Mouse (Mus musculus) forebrain, embryonic 12.5 days (tissue): ENCODE data around the gene Syngap1. TPM values are rescaled to one million over a fixed set of nuclear protein-coding genes. Genes with fewer than 3 reads are reported as not detected.

Experiments
- ATAC-seq: fragments of 200-750 bp; cut with Nextera tagmentation; 2 replicates; pipeline ENCODE4 v1.8.0; 2017; ENCODE audit warnings: moderate TSS enrichment; ENCODE audit not compliant: low FRiP score
- H3K27ac ChIP-seq: fragments of 300-500 bp; sonication (generic); 2 replicates; pipeline ENCODE4 v1.5.1; 2016; ENCODE audit warnings: mild to moderate bottlenecking
- H3K27me3 ChIP-seq: fragments of 300-500 bp; sonication (generic); 2 replicates; pipeline ENCODE4 v1.6.1; 2016; ENCODE audit warnings: mild to moderate bottlenecking
- H3K36me3 ChIP-seq: fragments of 300-500 bp; sonication (generic); replicated peaks from 2 replicates; pipeline ENCODE4 v1.6.1; 2016; ENCODE audit warnings: mild to moderate bottlenecking
- H3K4me1 ChIP-seq: fragments of 300-500 bp; sonication (generic); 2 replicates; pipeline ENCODE4 v1.6.1; 2016
- H3K4me2 ChIP-seq: fragments of 300-500 bp; sonication (generic); 2 replicates; pipeline ENCODE4 v1.6.1; 2016; ENCODE audit warnings: mild to moderate bottlenecking, moderate library complexity
- H3K4me3 ChIP-seq: fragments of 300-500 bp; sonication (generic); replicated peaks from 2 replicates; pipeline ENCODE4 v1.5.1; 2016; ENCODE audit warnings: mild to moderate bottlenecking
- H3K9ac ChIP-seq: fragments of 300-500 bp; sonication (generic); 2 replicates; pipeline ENCODE4 v1.6.1; 2016; ENCODE audit warnings: mild to moderate bottlenecking
- H3K9me3 ChIP-seq: fragments of 300-500 bp; sonication (generic); 2 replicates; pipeline ENCODE4 v1.6.1; 2016
- WGBS: fragments of 180-500 bp; shearing (Covaris S2); methylation state at CpG from one replicate; pipeline ENCODE4 v1.1.7; 2016; 5-methylcytosine and 5-hydroxymethylcytosine counted together
- polyA plus RNA-seq: library from polyadenylated mRNA; unstranded; fragments of >200 nt; fragmentation: Nextera tagmentation; extraction: Ambion mirVana; gene quantifications from 2 replicates; pipeline ENCODE4 v1.2.1, GENCODE M21; 2016

Syngap1 gene
- polyA plus RNA-seq, 1 experiment from 2014 or later = 3.9 TPM

- Histone ChIP-seq H3K27me3 (0 out of 2 replicates have a peak, but pooled peaks cover 5% of the 10 kb centered on the region), H3K36me3 (peaks cover 15% of the 10 kb centered on the region), H3K9me3 (no peaks in the 10 kb centered on the region), H3K4me2 (peak overlapping the region; percentile 99), H3K4me1 (peaks cover 82% of the 10 kb centered on the region), H3K9ac (peak overlapping the region; percentile 69), H3K27ac (peak overlapping the region; percentile 93), H3K4me3 (peak overlapping the region; percentile 42)
- no peak for ATAC-seq
- 28% methylated on average over 7 of the region's 7 CpGs for WGBS
Measured at GRCm38 (mm10) chr17:26950560-26951288, 9.7 kb downstream of the Syngap1 start.

DNA sequence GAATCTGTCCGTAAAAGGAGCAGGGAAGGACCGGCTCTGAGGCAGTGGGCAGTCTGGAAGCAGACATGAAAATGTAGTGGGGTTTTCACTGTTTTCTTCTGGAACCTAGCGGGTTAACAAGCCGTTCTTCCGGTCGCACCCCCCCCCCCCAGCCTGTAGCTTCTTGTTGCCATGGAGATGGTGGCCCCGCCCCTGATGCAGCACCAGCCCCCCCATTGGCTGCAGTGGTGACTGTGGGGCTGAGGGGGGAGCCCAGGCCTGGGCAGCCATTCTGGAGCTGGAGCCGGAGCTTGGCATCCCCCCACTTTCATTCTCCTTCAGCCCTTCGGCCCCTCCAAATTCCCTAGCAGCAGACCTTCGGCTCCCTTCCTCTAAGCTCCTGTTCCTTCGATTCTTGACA, 10.4 kb downstream of the Syngap1 start:
- ATAC-seq = peak; percentile 69
- H3K9me3 ChIP-seq = no peaks in the 10 kb centered on the region
- H3K4me3 ChIP-seq = peak overlapping the region; percentile 42
- peaks cover 21% of the 10 kb centered on the region for H3K36me3 ChIP-seq
- H3K27ac ChIP-seq = peak overlapping the region; percentile 93
- 3% methylated on average over 11 of the region's 11 CpGs for WGBS
- H3K27me3 ChIP-seq = 0 out of 2 replicates have a peak, but pooled peaks cover 5% of the 10 kb centered on the region
- peak overlapping the region; percentile 99 for H3K4me2 ChIP-seq
- peak overlapping the region; percentile 69 for H3K9ac ChIP-seq
- H3K4me1 ChIP-seq = peaks cover 75% of the 10 kb centered on the region

- Histone ChIP-seq H3K9ac (peak overlapping the region; percentile 69), H3K4me1 (peaks cover 67% of the 10 kb centered on the region), H3K27me3 (0 out of 2 replicates have a peak, but pooled peaks cover 5% of the 10 kb centered on the region), H3K36me3 (peaks cover 29% of the 10 kb centered on the region), H3K4me3 (peak overlapping the region; percentile 42), H3K27ac (peak overlapping the region; percentile 93), H3K9me3 (no peaks in the 10 kb centered on the region), H3K4me2 (peak overlapping the region; percentile 99)
- 2% methylated on average over 23 of the region's 23 CpGs for WGBS
- ATAC-seq = no peak; the same call in 1 of the 2 replicates
Measured at GRCm38 (mm10) chr17:26951952-26952877, 11.2 kb downstream of the Syngap1 start.

GRCm38 (mm10) chr17:26953201-26953600, 12.1 kb downstream of the Syngap1 start:
- Histone ChIP-seq H3K9me3 (no peaks in the 10 kb centered on the region), H3K36me3 (peaks cover 39% of the 10 kb centered on the region), H3K27me3 (0 out of 2 replicates have a peak, but pooled peaks cover 5% of the 10 kb centered on the region), H3K4me3 (peak overlapping the region; percentile 42), H3K4me1 (peaks cover 59% of the 10 kb centered on the region), H3K9ac (peak overlapping the region; percentile 69), H3K4me2 (peak overlapping the region; percentile 99), H3K27ac (no peak overlapping the region)
- WGBS = 20% methylated on average over 6 of the region's 6 CpGs
- ATAC-seq = no peak

GRCm38 (mm10) chr17:26953726-26954125, 12.7 kb downstream of the Syngap1 start:
- H3K9ac ChIP-seq = peak overlapping the region; percentile 69; the same call in 1 of the 2 replicates
- H3K4me2 ChIP-seq = peak overlapping the region; percentile 99
- no peak overlapping the region for H3K27ac ChIP-seq
- peak overlapping the region; percentile 42 for H3K4me3 ChIP-seq
- no peak for ATAC-seq
- peaks cover 44% of the 10 kb centered on the region for H3K36me3 ChIP-seq
- WGBS = 24% methylated on average over 14 of the region's 16 CpGs
- peaks cover 55% of the 10 kb centered on the region for H3K4me1 ChIP-seq
- 0 out of 2 replicates have a peak, but pooled peaks cover 5% of the 10 kb centered on the region for H3K27me3 ChIP-seq
- H3K9me3 ChIP-seq = no peaks in the 10 kb centered on the region

GRCm38 (mm10) chr17:26956309-26956708, 15.3 kb downstream of the Syngap1 start:
- Histone ChIP-seq H3K4me2 (no peak overlapping the region), H3K27ac (no peak overlapping the region), H3K4me1 (peaks cover 29% of the 10 kb centered on the region), H3K36me3 (peaks cover 70% of the 10 kb centered on the region), H3K9ac (no peak overlapping the region), H3K4me3 (no peak overlapping the region), H3K9me3 (no peaks in the 10 kb centered on the region), H3K27me3 (0 out of 2 replicates have a peak, but pooled peaks cover 5% of the 10 kb centered on the region)
- 87% methylated on average over 5 of the region's 5 CpGs for WGBS
- ATAC-seq = no peak

DNA sequence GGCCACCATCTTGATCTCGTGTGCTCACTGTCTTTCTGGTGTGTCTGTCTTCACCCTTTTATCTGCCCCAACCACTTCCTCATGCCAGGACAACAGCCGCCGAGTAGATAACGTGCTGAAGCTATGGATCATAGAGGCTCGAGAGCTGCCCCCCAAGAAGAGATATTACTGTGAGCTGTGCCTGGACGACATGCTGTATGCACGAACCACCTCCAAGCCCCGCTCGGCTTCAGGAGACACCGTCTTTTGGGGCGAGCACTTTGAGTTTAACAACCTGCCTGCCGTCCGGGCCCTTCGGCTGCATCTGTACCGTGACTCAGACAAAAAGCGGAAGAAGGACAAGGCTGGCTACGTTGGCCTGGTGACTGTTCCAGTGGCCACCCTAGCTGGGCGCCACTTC, 15.8 kb downstream of the Syngap1 start:
- WGBS = 94% methylated on average over 18 of the region's 18 CpGs
- H3K4me1 ChIP-seq = peaks cover 23% of the 10 kb centered on the region
- no peak overlapping the region for H3K27ac ChIP-seq
- no peak overlapping the region for H3K4me3 ChIP-seq
- H3K9ac ChIP-seq = no peak overlapping the region
- H3K9me3 ChIP-seq = no peaks in the 10 kb centered on the region
- H3K4me2 ChIP-seq = no peak overlapping the region
- no peak for ATAC-seq
- H3K27me3 ChIP-seq = 0 out of 2 replicates have a peak, but pooled peaks cover 5% of the 10 kb centered on the region
- H3K36me3 ChIP-seq = peaks cover 76% of the 10 kb centered on the region

DNA sequence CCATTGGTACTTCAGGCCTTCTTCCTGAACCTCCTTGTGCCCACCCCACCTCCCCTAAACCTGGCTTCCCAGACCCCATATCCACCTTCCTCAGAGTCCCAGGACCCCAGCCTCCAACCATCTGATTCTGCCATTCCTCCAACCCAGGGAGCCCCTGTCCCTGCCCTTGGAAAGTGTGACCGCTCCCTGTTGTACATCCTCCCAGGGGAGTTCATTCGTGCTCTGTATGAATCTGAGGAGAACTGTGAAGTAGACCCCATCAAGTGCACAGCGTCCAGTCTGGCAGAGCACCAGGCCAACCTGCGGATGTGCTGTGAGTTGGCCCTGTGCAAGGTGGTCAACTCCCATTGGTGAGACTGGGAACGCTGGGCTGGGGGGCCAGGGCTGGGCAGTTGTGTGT, 16.8 kb downstream of the Syngap1 start:
- Histone ChIP-seq H3K36me3 (peaks cover 85% of the 10 kb centered on the region), H3K27ac (no peak overlapping the region), H3K9ac (no peak overlapping the region), H3K27me3 (0 out of 2 replicates have a peak, but pooled peaks cover 5% of the 10 kb centered on the region), H3K4me3 (no peak overlapping the region), H3K4me1 (peaks cover 13% of the 10 kb centered on the region), H3K9me3 (no peaks in the 10 kb centered on the region), H3K4me2 (no peak overlapping the region)
- ATAC-seq = no peak
- 94% methylated on average over 5 of the region's 5 CpGs for WGBS

- H3K9me3 ChIP-seq = no peaks in the 10 kb centered on the region
- H3K27ac ChIP-seq = no peak overlapping the region
- no peak for ATAC-seq
- H3K4me1 ChIP-seq = peaks cover 3% of the 10 kb centered on the region
- no peak overlapping the region for H3K9ac ChIP-seq
- 62% methylated on average over 5 of the region's 5 CpGs for WGBS
- no peak overlapping the region for H3K4me2 ChIP-seq
- H3K4me3 ChIP-seq = no peak overlapping the region
- no peaks in the 10 kb centered on the region for H3K27me3 ChIP-seq
- H3K36me3 ChIP-seq = peaks cover 93% of the 10 kb centered on the region
Measured at GRCm38 (mm10) chr17:26958880-26959279, 17.8 kb downstream of the Syngap1 start.

DNA sequence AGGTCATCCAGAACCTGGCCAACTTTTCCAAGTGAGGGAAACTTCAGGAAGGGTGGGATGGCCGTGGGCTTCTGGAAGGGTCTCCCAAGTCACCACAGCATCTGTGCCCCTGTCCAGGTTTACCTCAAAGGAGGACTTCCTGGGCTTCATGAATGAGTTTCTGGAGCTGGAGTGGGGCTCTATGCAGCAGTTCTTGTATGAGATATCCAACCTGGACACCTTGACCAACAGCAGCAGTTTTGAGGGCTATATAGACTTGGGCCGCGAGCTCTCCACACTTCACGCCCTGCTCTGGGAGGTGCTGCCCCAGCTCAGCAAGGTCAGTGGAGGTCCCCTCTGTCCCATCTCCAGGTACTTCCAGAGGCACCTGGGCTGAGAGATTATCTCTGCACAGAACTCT, 18.8 kb downstream of the Syngap1 start:
- ATAC-seq = no peak
- WGBS = 96% methylated on average over 4 of the region's 4 CpGs
- H3K27ac ChIP-seq = no peak overlapping the region
- peaks cover 97% of the 10 kb centered on the region for H3K36me3 ChIP-seq
- H3K4me3 ChIP-seq = no peak overlapping the region
- H3K4me2 ChIP-seq = no peak overlapping the region
- H3K9me3 ChIP-seq = no peaks in the 10 kb centered on the region
- no peaks in the 10 kb centered on the region for H3K4me1 ChIP-seq
- no peak overlapping the region for H3K9ac ChIP-seq
- no peaks in the 10 kb centered on the region for H3K27me3 ChIP-seq

GRCm38 (mm10) chr17:26961572-26962240, 20.7 kb downstream of the Syngap1 start:
- Histone ChIP-seq H3K9ac (no peak overlapping the region), H3K36me3 (peaks cover 98% of the 10 kb centered on the region), H3K9me3 (no peaks in the 10 kb centered on the region), H3K4me1 (no peaks in the 10 kb centered on the region), H3K27me3 (no peaks in the 10 kb centered on the region), H3K27ac (no peak overlapping the region), H3K4me3 (no peak overlapping the region), H3K4me2 (no peak overlapping the region)
- ATAC-seq = no peak
- WGBS = 93% methylated on average over 21 of the region's 21 CpGs

- Histone ChIP-seq H3K27ac (no peak overlapping the region), H3K9me3 (no peaks in the 10 kb centered on the region), H3K4me3 (no peak overlapping the region), H3K36me3 (peaks cover 70% of the 10 kb centered on the region), H3K27me3 (no peaks in the 10 kb centered on the region), H3K4me2 (no peak overlapping the region), H3K4me1 (peaks cover 11% of the 10 kb centered on the region), H3K9ac (no peak overlapping the region)
- no peak for ATAC-seq
- 94% methylated on average over 11 of the region's 11 CpGs for WGBS
Measured at GRCm38 (mm10) chr17:26966993-26967392, 25.9 kb downstream of the Syngap1 start.
